Mouse (Mus musculus) bone marrow, adult 2 months (tissue): Measurements from ENCODE around the gene Galnt17. TPM values are rescaled to one million over a fixed set of nuclear protein-coding genes. Genes with fewer than 3 reads are reported as not detected.

ENCODE experiments used
- H3K27ac ChIP-seq: fragments of 200-500 bp; 2 replicates; pipeline ENCODE4 v1.5.1; 2012; ENCODE audit warnings: low read depth, mild to moderate bottlenecking, control low read depth, inconsistent platforms, low read length; ENCODE audit not compliant: control insufficient read depth, poor library complexity, insufficient read depth
- H3K4me1 ChIP-seq: fragments of 200-500 bp; 2 replicates; pipeline ENCODE4 v1.6.1; 2011; ENCODE audit warnings: low read length; ENCODE audit not compliant: control insufficient read depth, insufficient read depth
- H3K4me3 ChIP-seq: fragments of 200-500 bp; replicated peaks from 2 replicates; pipeline ENCODE3; 2011; ENCODE audit warnings: mild to moderate bottlenecking, low read depth, low read length, control low read depth; ENCODE audit not compliant: control insufficient read depth
- CTCF ChIP-seq: fragments of 200-500 bp; IDR thresholded peaks from 2 replicates; pipeline ENCODE4 v1.5.1; 2011; ENCODE audit warnings: low read length, control low read depth; ENCODE audit not compliant: control insufficient read depth, insufficient read depth
- POLR2A ChIP-seq: fragments of 200-500 bp; IDR thresholded peaks from 2 replicates; pipeline ENCODE4 v1.6.1; 2011; ENCODE audit warnings: low read depth, mild to moderate bottlenecking, control low read depth, low read length, borderline replicate concordance; ENCODE audit not compliant: control insufficient read depth
- WGBS: fragments of 180-500 bp; shearing (Covaris S2); methylation state at CpG from one replicate; pipeline ENCODE4 v1.1.7; 2018; 5-methylcytosine and 5-hydroxymethylcytosine counted together
- polyA plus RNA-seq: library from polyadenylated mRNA; stranded (reverse); fragments of >200 nt; gene quantifications from 2 replicates; pipeline ENCODE4 v1.2.4, GENCODE M21; 2011; ENCODE audit warnings: low replicate concordance; ENCODE audit not compliant: missing spikeins, insufficient read depth, insufficient read length

The Galnt17 gene
- polyA plus RNA-seq, 1 experiment = 1.5 TPM

DNA sequence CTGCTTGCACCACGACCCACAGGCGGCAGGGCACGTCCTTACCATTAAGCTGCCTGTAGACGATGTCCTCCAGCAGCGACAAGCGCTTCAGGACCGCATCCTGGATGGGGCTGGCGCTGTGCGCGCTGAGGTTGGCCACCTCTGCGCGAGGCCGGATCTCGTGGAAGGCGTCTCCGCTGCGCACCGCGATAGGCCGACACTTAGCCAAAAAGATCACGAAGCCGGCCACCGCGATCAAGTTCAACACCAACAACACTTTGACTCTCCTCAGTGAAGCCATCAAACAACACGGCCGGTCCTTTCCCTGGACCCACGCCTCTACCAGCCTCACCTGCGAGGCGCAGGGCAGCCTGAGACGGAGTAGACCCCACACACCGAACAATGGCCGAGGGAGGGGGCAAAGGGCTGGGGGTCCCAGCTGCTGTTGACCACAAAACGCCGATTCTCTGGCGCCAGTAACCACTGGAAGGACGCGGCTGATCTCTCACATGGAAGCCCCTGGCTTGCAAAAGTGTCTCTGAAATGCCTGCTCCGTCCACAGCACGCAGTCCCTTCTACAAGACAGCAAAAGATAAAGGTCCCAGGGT, 1.9 kb downstream of the Galnt17 start:
- WGBS = 4% methylated on average over 39 of the region's 39 CpGs
- H3K4me3 ChIP-seq = no peak overlapping the region
- no peak overlapping the region for H3K27ac ChIP-seq
- TF ChIP-seq POLR2A (no peak), CTCF (no peak)
- H3K4me1 ChIP-seq = no peaks in the 10 kb centered on the region

DNA sequence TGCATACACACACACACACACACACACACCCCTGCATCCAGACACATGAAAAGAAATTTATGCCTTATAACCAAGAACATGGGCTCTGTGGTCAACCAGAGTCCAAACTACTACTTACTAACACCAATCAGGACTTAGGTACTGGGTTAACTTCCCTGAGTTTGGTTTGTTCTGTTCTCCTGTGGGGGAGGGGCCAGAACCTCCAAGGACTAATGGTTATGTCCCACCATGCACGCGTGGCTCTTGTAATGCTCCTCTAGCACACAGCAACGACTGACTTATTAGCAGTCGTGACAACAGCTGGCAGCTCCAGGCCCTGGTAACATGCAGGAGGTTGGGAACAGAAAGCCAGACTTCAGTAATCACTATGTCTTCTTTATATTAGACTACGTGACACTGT, 3.1 kb downstream of the Galnt17 start:
- no peak overlapping the region for H3K27ac ChIP-seq
- no peak for TF ChIP-seq POLR2A
- no peak overlapping the region for H3K4me3 ChIP-seq
- H3K4me1 ChIP-seq = no peaks in the 10 kb centered on the region
- 56% methylated on average over 5 of the region's 5 CpGs for WGBS

DNA sequence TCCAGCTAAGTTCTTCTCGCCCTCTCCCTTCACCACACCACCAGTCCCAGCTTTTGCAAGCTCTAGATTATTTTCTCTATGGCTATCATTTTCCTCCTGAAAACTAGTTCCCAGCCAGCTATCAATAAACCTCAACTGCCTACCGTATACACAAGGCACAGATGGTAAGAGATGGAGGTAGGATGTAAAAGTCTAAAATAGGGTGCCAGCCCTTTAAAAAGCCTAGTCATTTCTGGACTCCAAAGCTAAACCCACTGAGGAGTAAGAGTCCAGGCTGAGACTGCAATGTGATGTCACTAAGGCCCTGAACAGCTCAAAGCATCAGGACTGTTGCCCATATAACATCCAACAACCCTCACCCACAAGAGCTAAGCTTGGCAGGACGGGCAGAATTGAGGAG, 6.8 kb downstream of the Galnt17 start:
- Histone ChIP-seq H3K4me3 (no peak overlapping the region), H3K27ac (no peak overlapping the region), H3K4me1 (no peaks in the 10 kb centered on the region)
- WGBS = 81% methylated on average over 3 of the region's 3 CpGs
- no peak for TF ChIP-seq CTCF
- TF ChIP-seq POLR2A = no peak

DNA sequence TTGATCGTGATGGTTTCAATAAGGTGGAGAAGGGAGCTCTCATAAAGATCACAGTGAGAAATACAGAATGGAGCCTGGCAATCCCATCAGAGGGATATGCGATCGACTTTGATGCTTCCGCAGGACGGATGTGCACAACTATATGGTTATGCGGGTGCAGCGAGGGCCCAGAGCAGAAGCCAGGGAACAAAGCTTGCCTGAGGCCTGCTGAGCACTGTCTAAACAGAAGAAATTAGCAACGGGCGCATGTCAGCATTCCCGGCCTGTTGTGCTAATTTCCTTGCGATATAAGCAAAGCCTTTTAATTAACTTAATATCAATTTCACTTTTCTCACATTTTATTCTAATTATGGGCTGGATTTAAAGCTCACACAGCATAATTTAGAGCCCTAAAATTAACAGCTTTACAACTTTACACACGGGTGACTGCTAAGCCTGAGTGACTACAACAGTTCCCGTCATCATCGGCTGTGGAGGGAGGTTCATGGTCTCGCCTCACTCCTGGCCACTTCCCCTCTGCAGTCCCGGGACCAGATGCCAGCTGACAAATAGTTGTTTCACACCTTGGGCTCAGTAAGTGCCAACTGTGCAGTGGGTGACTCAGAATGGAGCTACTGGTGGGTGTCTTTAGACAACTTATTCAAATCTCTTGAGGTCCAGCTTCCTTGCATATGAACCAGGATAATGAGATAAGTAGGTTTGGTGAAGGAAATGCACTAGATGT, 14.4 kb downstream of the Galnt17 start:
- Histone ChIP-seq H3K4me1 (no peaks in the 10 kb centered on the region), H3K27ac (no peak overlapping the region), H3K4me3 (no peak overlapping the region)
- 74% methylated on average over 16 of the region's 16 CpGs for WGBS
- TF ChIP-seq CTCF = no peak
- TF ChIP-seq POLR2A = no peak

DNA sequence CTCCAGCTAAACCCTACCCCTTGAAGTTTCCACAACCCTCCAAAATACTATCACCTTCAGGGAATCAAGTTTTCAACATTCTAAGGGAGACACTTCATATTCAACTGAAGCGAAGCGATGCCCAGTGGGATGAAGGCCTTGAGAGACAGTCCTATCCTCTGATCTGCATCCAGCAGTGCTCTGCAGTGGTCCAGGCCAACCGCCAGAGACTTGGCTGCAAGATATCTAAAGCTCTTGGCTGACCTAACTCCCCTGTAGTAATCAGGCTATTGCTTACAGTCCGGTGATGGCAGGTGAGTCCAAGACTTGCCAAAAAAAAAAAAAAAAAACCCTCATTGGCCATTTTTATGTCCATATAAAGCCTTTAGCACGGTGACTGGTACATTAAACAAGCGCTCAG, 21.2 kb downstream of the Galnt17 start:
- Histone ChIP-seq H3K4me1 (no peaks in the 10 kb centered on the region), H3K27ac (no peak overlapping the region), H3K4me3 (no peak overlapping the region)
- WGBS = 79% methylated on average over 6 of the region's 6 CpGs
- no peak for TF ChIP-seq CTCF
- TF ChIP-seq POLR2A = no peak

DNA sequence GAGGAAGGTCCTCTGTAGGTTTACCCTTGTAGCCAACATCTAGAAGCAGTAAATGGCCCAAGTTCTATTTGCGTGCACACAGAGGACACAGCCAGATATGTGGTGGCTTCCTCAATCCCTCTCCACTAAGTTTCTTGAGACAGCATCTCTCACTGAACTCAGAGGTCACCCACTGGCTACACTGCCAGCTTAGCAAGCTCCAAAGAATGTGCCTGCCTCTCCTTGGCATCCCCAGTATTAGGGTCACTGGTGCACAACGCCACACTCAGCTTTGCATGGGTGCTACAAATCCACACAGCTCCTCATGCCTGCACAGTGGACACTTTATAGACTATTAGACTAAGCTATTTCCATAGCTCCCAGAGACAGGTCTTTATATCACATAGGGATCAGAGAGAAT, 21.6 kb downstream of the Galnt17 start:
- Histone ChIP-seq H3K27ac (no peak overlapping the region), H3K4me1 (no peaks in the 10 kb centered on the region), H3K4me3 (no peak overlapping the region)
- WGBS = 81% methylated on average over 2 of the region's 2 CpGs
- TF ChIP-seq POLR2A (no peak), CTCF (no peak)

DNA sequence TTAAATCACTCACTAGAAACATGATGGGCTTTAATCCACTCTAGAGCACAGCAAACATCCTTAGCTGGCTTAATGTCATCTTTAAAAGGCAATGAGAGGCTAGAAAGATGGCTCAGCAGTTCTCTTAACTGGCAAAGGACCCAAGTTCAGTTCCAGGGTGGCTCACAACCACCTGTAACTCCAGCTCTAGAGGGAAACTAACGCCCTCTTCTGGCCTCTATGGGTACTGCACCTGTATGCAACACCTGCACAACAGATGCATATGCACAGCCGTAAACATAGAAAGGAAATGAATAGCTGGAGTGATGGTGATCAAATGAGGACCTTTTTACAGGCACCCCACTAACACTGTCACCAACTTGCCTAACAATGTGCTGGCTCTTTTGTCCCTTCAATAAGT, 27.9 kb downstream of the Galnt17 start:
- H3K27ac ChIP-seq = no peak overlapping the region
- H3K4me1 ChIP-seq = no peaks in the 10 kb centered on the region
- 47% methylated on average over 2 of the region's 2 CpGs for WGBS
- no peak overlapping the region for H3K4me3 ChIP-seq
- no peak for TF ChIP-seq CTCF
- no peak for TF ChIP-seq POLR2A

DNA sequence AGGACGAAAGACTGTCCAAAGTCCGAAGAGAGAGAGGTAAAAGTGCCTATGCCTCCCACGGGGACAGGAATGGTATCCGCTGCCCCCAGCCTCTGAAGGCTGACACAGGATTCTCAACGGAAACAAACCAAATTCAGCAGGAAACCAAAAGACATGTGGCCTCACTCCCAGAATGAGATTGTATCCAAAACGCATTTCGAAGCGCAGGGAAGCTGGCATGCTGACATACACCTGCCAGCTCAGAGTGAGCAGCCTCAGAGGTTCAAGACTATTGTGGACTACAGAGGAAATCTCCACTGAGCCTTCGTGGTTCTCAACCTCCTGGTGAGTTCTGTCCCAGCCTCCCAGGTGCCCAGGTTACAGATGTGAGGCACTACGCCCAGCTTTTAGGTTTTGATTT, 29.0 kb downstream of the Galnt17 start:
- Histone ChIP-seq H3K4me3 (no peak overlapping the region), H3K27ac (no peak overlapping the region), H3K4me1 (no peaks in the 10 kb centered on the region)
- 78% methylated on average over 10 of the region's 10 CpGs for WGBS
- TF ChIP-seq POLR2A (no peak), CTCF (no peak)
